Mouse (Mus musculus) liver, postnatal 0 days (tissue): Measurements from ENCODE around the gene Wars2. TPM values are rescaled to one million over a fixed set of nuclear protein-coding genes. Genes with fewer than 3 reads are reported as not detected.
A peak's percentile ranks its signal among the peaks of the same experiment; 100 is the strongest.

Source experiments
- ATAC-seq: fragments of 200-750 bp; cut with Nextera tagmentation; 2 replicates; pipeline ENCODE4 v1.8.0; 2017; ENCODE audit warnings: mild to moderate bottlenecking, moderate library complexity
- DNase-seq: peaks from one replicate; pipeline ENCODE4 v3.0.0-alpha.2; 2016
- H3K27ac ChIP-seq: fragments of 300-500 bp; sonication (generic); 2 replicates; pipeline ENCODE4 v1.5.1; 2014; ENCODE audit warnings: antibody characterized with exemption, moderate library complexity, mild to moderate bottlenecking, low read depth
- H3K27me3 ChIP-seq: fragments of 300-500 bp; sonication (generic); 2 replicates; pipeline ENCODE4 v1.6.1; 2014; ENCODE audit warnings: low read length, control low read depth, mixed read lengths; ENCODE audit not compliant: insufficient read depth
- H3K36me3 ChIP-seq: fragments of 300-500 bp; sonication (generic); replicated peaks from 2 replicates; pipeline ENCODE4 v1.6.1; 2014; ENCODE audit warnings: mild to moderate bottlenecking, control low read depth, low read length, moderate library complexity, mixed read lengths; ENCODE audit not compliant: insufficient read depth
- H3K4me1 ChIP-seq: fragments of 300-500 bp; sonication (generic); 2 replicates; pipeline ENCODE4 v1.6.1; 2014; ENCODE audit warnings: antibody characterized with exemption, mild to moderate bottlenecking, control low read depth; ENCODE audit not compliant: insufficient read depth
- H3K4me2 ChIP-seq: fragments of 300-500 bp; sonication (generic); 2 replicates; pipeline ENCODE4 v1.6.1; 2014; ENCODE audit warnings: low read depth, mild to moderate bottlenecking, low read length, moderate library complexity, mixed read lengths
- H3K4me3 ChIP-seq: fragments of 300-500 bp; sonication (generic); 2 replicates; pipeline ENCODE4 v1.5.1; 2014; ENCODE audit warnings: low read depth, low read length
- H3K9ac ChIP-seq: fragments of 300-500 bp; sonication (generic); replicated peaks from 2 replicates; pipeline ENCODE4 v1.6.1; 2014; ENCODE audit warnings: mild to moderate bottlenecking, moderate library complexity
- H3K9me3 ChIP-seq: fragments of 300-500 bp; sonication (generic); 2 replicates; pipeline ENCODE4 v1.6.1; 2016; ENCODE audit warnings: mild to moderate bottlenecking, control low read depth, low read length, mixed read lengths
- CTCF ChIP-seq: sonication (generic); IDR thresholded peaks from 2 replicates; pipeline ENCODE4 v1.5.1; 2016; ENCODE audit warnings: antibody characterized with exemption, low read depth
- EP300 ChIP-seq: IDR thresholded peaks from 2 replicates; pipeline ENCODE4 v1.6.1; 2016; ENCODE audit warnings: antibody characterized with exemption, low read depth, mild to moderate bottlenecking
- WGBS: fragments of 180-500 bp; shearing (Covaris S2); extraction: QIAGEN DNeasy Blood & Tissue Kit; methylation state at CpG from one replicate; pipeline ENCODE4 v1.1.7; 2014; ENCODE audit not compliant: insufficient replicate concordance; 5-methylcytosine and 5-hydroxymethylcytosine counted together
- polyA plus RNA-seq: library from polyadenylated mRNA; unstranded; fragments of >200 nt; fragmentation: Nextera tagmentation; extraction: Ambion mirVana; gene quantifications from 2 replicates; pipeline ENCODE4 v1.2.1, GENCODE M21; 2015

Gene Wars2
- polyA plus RNA-seq, 1 experiment from 2014 or later: 1.4 TPM

DNA sequence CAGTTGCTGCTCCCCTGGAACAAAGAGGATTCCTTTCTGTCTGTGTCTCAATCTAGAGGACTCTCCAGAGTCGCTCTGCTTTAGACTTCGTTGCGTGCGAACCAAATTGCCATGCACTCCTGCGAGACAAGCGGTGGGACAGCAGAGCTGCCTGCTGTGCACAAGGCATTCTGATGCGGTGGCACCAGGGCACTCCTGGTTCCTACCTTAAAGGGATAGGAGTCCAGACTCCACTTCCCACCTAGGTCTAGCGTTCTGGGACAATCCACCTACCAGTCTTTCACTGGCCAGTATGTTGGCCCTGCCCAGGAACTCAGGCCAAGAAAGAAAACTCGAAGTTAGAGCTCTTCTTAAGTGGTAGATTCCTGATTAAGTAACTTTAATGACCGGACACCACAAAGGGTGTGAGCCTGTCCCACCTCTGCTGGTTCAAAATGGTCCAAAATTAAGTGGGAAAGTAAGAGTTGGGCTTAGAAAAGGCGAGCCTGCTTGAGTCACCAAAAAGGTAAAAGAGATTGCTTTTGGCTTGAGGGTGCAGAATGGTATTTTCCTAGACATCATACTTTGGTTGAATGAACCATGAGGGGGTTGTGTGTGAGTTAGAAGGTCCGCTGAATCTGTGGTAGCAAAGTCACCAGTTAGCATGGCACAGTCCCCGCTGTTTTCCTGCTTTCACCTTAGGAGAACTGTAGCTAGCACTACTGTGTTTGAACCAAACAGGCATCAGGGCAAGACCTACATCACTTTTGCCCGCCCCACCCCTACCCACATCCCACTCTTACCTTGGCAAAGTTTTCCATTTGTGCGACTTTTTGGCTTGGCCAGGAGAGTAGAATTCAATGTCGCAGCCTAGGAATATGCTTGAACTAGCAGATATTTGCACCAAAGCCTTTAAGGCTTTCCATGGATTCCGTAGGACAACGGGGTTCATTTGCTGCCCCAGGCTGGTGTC is 95.2 kb downstream of the Wars2 start:
- Histone ChIP-seq H3K9me3 (no peaks in the 10 kb centered on the region), H3K27ac (no peak overlapping the region), H3K4me3 (no peak overlapping the region), H3K4me2 (no peak overlapping the region), H3K4me1 (peaks cover 9% of the 10 kb centered on the region; the same call in 1 of the 2 replicates), H3K27me3 (peaks cover 78% of the 10 kb centered on the region), H3K36me3 (no peaks in the 10 kb centered on the region), H3K9ac (no peak overlapping the region)
- DNase-seq: no peak
- TF ChIP-seq EP300 (no peak), CTCF (no peak)
- WGBS: 4% methylated on average over 18 of the region's 18 CpGs
- no peak for ATAC-seq

GRCm38 (mm10) chr3:99238691-99239090 is 97.8 kb downstream of the Wars2 start:
- no peak for DNase-seq
- TF ChIP-seq EP300 (no peak), CTCF (no peak)
- Histone ChIP-seq H3K27me3 (peaks cover 90% of the 10 kb centered on the region), H3K9ac (no peak overlapping the region), H3K9me3 (no peaks in the 10 kb centered on the region), H3K4me2 (no peak overlapping the region), H3K27ac (no peak overlapping the region), H3K4me3 (no peak overlapping the region), H3K36me3 (no peaks in the 10 kb centered on the region), H3K4me1 (peaks cover 9% of the 10 kb centered on the region; the same call in 1 of the 2 replicates)
- WGBS: 10% methylated on average over 1 of the region's 1 CpGs
- no peak for ATAC-seq

GRCm38 (mm10) chr3:99239301-99240045 is 98.6 kb downstream of the Wars2 start:
- H3K4me3 ChIP-seq: no peak overlapping the region
- H3K4me2 ChIP-seq: no peak overlapping the region
- TF ChIP-seq CTCF (no peak), EP300 (no peak)
- no peak for ATAC-seq
- 2% methylated on average over 20 of the region's 20 CpGs for WGBS
- peaks cover 5% of the 10 kb centered on the region; the same call in 1 of the 2 replicates for H3K4me1 ChIP-seq
- peaks cover 90% of the 10 kb centered on the region for H3K27me3 ChIP-seq
- H3K9ac ChIP-seq: no peak overlapping the region
- no peaks in the 10 kb centered on the region for H3K36me3 ChIP-seq
- H3K9me3 ChIP-seq: no peaks in the 10 kb centered on the region
- no peak overlapping the region for H3K27ac ChIP-seq
- no peak for DNase-seq

- no peak within 1 kb of the TSS for H3K9ac ChIP-seq
- peaks cover 5% of the 10 kb centered on the region; the same call in 1 of the 2 replicates for H3K4me1 ChIP-seq
- no peak for ATAC-seq
- H3K9me3 ChIP-seq: no peaks in the 10 kb centered on the region
- H3K27ac ChIP-seq: no peak within 1 kb of the TSS
- no peak for TF ChIP-seq CTCF
- no peak for TF ChIP-seq EP300
- peaks cover 89% of the 10 kb centered on the region for H3K27me3 ChIP-seq
- peak within 1 kb of the TSS; percentile 21 for H3K4me3 ChIP-seq
- H3K36me3 ChIP-seq: no peaks in the 10 kb centered on the region
- DNase-seq: no peak
- WGBS: 2% methylated on average over 16 of the region's 20 CpGs
- peak within 1 kb of the TSS; percentile 23; the same call in 1 of the 2 replicates for H3K4me2 ChIP-seq
These were observed 99.4 kb downstream of the Wars2 start, which contains the start of gene Tbx15 for GRCm38 (mm10) chr3:99240213-99240720. Tbx15 (plus strand) TSS chr3:99240381.

GRCm38 (mm10) chr3:99240811-99241738 is 100.2 kb downstream of the Wars2 start:
- 1% methylated on average over 50 of the region's 50 CpGs for WGBS
- TF ChIP-seq CTCF: no peak
- TF ChIP-seq EP300: no peak
- Histone ChIP-seq H3K9ac (no peak overlapping the region), H3K27ac (no peak overlapping the region), H3K27me3 (peaks cover 89% of the 10 kb centered on the region), H3K4me3 (peak overlapping the region; percentile 21), H3K4me2 (peak overlapping the region; percentile 23; the same call in 1 of the 2 replicates), H3K36me3 (no peaks in the 10 kb centered on the region), H3K9me3 (no peaks in the 10 kb centered on the region), H3K4me1 (peaks cover 5% of the 10 kb centered on the region; the same call in 1 of the 2 replicates)
- ATAC-seq: no peak
- no peak for DNase-seq
